Mouse (Mus musculus) liver, postnatal 0 days (tissue): ENCODE measurements around the gene Rbm20. TPM values are rescaled to one million over a fixed set of nuclear protein-coding genes. Genes with fewer than 3 reads are reported as not detected.
A peak's percentile ranks its signal among the peaks of the same experiment; 100 is the strongest.

Experiments used
- ATAC-seq: fragments of 200-750 bp; cut with Nextera tagmentation; 2 replicates; pipeline ENCODE4 v1.8.0; 2017; ENCODE audit warnings: mild to moderate bottlenecking, moderate library complexity
- DNase-seq: peaks from one replicate; pipeline ENCODE4 v3.0.0-alpha.2; 2016
- H3K27ac ChIP-seq: fragments of 300-500 bp; sonication (generic); 2 replicates; pipeline ENCODE4 v1.5.1; 2014; ENCODE audit warnings: antibody characterized with exemption, moderate library complexity, mild to moderate bottlenecking, low read depth
- H3K27me3 ChIP-seq: fragments of 300-500 bp; sonication (generic); 2 replicates; pipeline ENCODE4 v1.6.1; 2014; ENCODE audit warnings: low read length, control low read depth, mixed read lengths; ENCODE audit not compliant: insufficient read depth
- H3K36me3 ChIP-seq: fragments of 300-500 bp; sonication (generic); replicated peaks from 2 replicates; pipeline ENCODE4 v1.6.1; 2014; ENCODE audit warnings: mild to moderate bottlenecking, control low read depth, low read length, moderate library complexity, mixed read lengths; ENCODE audit not compliant: insufficient read depth
- H3K4me1 ChIP-seq: fragments of 300-500 bp; sonication (generic); 2 replicates; pipeline ENCODE4 v1.6.1; 2014; ENCODE audit warnings: antibody characterized with exemption, mild to moderate bottlenecking, control low read depth; ENCODE audit not compliant: insufficient read depth
- H3K4me2 ChIP-seq: fragments of 300-500 bp; sonication (generic); 2 replicates; pipeline ENCODE4 v1.6.1; 2014; ENCODE audit warnings: low read depth, mild to moderate bottlenecking, low read length, moderate library complexity, mixed read lengths
- H3K4me3 ChIP-seq: fragments of 300-500 bp; sonication (generic); 2 replicates; pipeline ENCODE4 v1.5.1; 2014; ENCODE audit warnings: low read depth, low read length
- H3K9ac ChIP-seq: fragments of 300-500 bp; sonication (generic); replicated peaks from 2 replicates; pipeline ENCODE4 v1.6.1; 2014; ENCODE audit warnings: mild to moderate bottlenecking, moderate library complexity
- H3K9me3 ChIP-seq: fragments of 300-500 bp; sonication (generic); 2 replicates; pipeline ENCODE4 v1.6.1; 2016; ENCODE audit warnings: mild to moderate bottlenecking, control low read depth, low read length, mixed read lengths
- CTCF ChIP-seq: sonication (generic); IDR thresholded peaks from 2 replicates; pipeline ENCODE4 v1.5.1; 2016; ENCODE audit warnings: antibody characterized with exemption, low read depth
- EP300 ChIP-seq: IDR thresholded peaks from 2 replicates; pipeline ENCODE4 v1.6.1; 2016; ENCODE audit warnings: antibody characterized with exemption, low read depth, mild to moderate bottlenecking
- WGBS: fragments of 180-500 bp; shearing (Covaris S2); extraction: QIAGEN DNeasy Blood & Tissue Kit; methylation state at CpG from one replicate; pipeline ENCODE4 v1.1.7; 2014; ENCODE audit not compliant: insufficient replicate concordance; 5-methylcytosine and 5-hydroxymethylcytosine counted together
- polyA plus RNA-seq: library from polyadenylated mRNA; unstranded; fragments of >200 nt; fragmentation: Nextera tagmentation; extraction: Ambion mirVana; gene quantifications from 2 replicates; pipeline ENCODE4 v1.2.1, GENCODE M21; 2015

Rbm20 gene
- polyA plus RNA-seq, 1 experiment from 2014 or later, result 0.16 TPM

DNA sequence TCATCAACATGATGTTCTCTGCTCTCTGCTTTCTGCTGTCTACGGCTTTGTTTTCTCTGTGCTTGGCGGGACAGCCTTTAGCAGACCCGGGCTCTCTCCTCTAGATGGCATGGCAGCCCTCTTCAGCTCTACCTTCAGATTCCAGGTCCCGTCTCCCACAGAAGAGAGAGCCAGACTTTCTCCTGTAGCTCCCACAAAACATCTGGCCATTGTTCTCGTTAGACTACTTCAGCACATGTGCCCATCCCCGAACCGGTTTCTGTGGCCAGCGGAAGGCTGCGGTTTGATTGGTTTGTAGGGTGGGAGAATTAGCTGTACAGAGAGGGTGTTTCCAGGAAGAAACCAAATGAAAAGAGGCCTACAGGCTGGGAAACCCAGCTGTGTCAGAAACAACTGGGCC, 161.7 kb downstream of the Rbm20 start:
- no peak overlapping the region for H3K4me3 ChIP-seq
- no peaks in the 10 kb centered on the region for H3K4me1 ChIP-seq
- 57% methylated on average over 9 of the region's 9 CpGs for WGBS
- H3K4me2 ChIP-seq, result no peak overlapping the region
- peak; percentile 27 for TF ChIP-seq CTCF
- no peak for TF ChIP-seq EP300
- ATAC-seq, result no peak
- H3K9ac ChIP-seq, result no peak overlapping the region
- no peaks in the 10 kb centered on the region for H3K36me3 ChIP-seq
- H3K27ac ChIP-seq, result no peak overlapping the region
- H3K27me3 ChIP-seq, result no peaks in the 10 kb centered on the region
- H3K9me3 ChIP-seq, result no peaks in the 10 kb centered on the region
- no peak for DNase-seq

DNA sequence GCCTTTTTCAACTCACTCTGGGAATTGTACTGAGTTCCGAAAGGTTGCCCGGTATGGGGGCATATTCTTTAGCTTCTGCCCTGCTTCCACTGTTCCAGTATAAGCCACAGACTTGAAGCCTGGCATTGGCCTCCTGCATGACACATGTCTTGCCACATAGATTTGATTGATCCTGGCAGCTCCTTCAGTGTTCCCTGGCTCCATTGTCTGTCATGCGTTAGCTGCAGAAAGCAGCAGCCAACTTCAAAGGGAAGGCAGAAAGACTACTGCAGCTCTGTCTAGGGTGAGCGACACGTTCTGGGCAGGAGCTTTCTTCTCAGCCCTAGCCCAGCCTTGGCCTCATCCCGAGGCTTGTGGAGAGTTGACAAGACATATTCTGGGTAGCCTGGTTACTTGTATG, 162.7 kb downstream of the Rbm20 start:
- Histone ChIP-seq H3K27ac (no peak overlapping the region), H3K4me3 (no peak overlapping the region), H3K27me3 (no peaks in the 10 kb centered on the region), H3K4me1 (no peaks in the 10 kb centered on the region), H3K9me3 (no peaks in the 10 kb centered on the region), H3K36me3 (no peaks in the 10 kb centered on the region), H3K4me2 (no peak overlapping the region), H3K9ac (no peak overlapping the region)
- DNase-seq (no peak), ATAC-seq (no peak)
- TF ChIP-seq CTCF (no peak), EP300 (no peak)
- 77% methylated on average over 6 of the region's 6 CpGs for WGBS

- H3K9me3 ChIP-seq, result no peaks in the 10 kb centered on the region
- H3K27me3 ChIP-seq, result no peaks in the 10 kb centered on the region
- H3K4me2 ChIP-seq, result no peak overlapping the region
- ATAC-seq, result no peak
- TF ChIP-seq EP300, result no peak
- peak; percentile 82 for TF ChIP-seq CTCF
- H3K4me3 ChIP-seq, result no peak overlapping the region
- 65% methylated on average over 8 of the region's 8 CpGs for WGBS
- H3K36me3 ChIP-seq, result no peaks in the 10 kb centered on the region
- H3K4me1 ChIP-seq, result no peaks in the 10 kb centered on the region
- no peak overlapping the region for H3K27ac ChIP-seq
- peak; percentile 72 for DNase-seq
- H3K9ac ChIP-seq, result no peak overlapping the region
These were observed 164.8 kb downstream of the Rbm20 start for GRCm38 (mm10) chr19:53841915-53842314.

- DNase-seq (no peak), ATAC-seq (no peak)
- Histone ChIP-seq H3K4me1 (no peaks in the 10 kb centered on the region), H3K4me3 (no peak overlapping the region), H3K27me3 (no peaks in the 10 kb centered on the region), H3K27ac (no peak overlapping the region), H3K4me2 (no peak overlapping the region), H3K9me3 (no peaks in the 10 kb centered on the region), H3K9ac (no peak overlapping the region), H3K36me3 (no peaks in the 10 kb centered on the region)
- no peak for TF ChIP-seq EP300
- no peak for TF ChIP-seq CTCF
- WGBS, result 89% methylated on average over 8 of the region's 8 CpGs
These were observed 166.9 kb downstream of the Rbm20 start for GRCm38 (mm10) chr19:53843972-53844371.

GRCm38 (mm10) chr19:53848272-53848995, 171.3 kb downstream of the Rbm20 start:
- no peak overlapping the region for H3K27ac ChIP-seq

DNA sequence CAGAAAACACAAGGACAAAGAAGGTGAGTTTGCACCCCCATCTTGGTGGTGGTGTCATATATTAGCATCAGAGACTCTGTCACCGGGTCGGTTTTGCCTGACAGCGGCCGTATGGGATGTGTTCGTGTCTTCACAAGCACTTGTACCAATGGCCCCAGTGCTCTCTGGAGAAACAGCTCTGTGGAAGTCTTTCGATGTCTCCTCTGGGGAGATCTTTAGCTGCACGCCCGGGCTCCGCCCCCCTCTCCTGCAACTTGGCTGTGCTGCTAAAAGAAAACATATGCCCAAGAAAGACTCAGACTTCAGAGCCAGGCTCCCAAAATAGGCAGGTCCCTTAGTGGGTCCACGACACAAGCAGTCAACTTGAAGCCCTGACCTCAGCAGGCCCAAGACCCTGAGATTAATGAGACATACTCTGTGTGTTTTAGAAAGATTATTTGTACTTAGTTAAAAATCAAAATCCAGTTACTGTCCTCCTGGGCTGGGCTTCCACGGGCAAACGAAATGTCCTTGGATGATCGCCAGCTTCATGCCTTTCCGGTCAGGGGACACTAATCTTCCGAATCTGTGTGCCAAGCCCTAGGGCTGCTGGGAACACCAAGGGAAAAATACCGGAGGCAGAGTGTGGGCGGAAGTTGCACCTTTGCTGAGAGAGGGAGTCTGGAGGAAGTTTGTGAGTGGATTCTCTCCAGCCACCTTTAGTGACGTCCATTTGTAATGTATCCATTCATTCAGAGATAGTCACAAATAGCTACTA, 173.2 kb downstream of the Rbm20 start:
- peak overlapping the region; percentile 78 for H3K27ac ChIP-seq
- peak; percentile 86 for ATAC-seq
- H3K4me2 ChIP-seq, result 0 out of 2 replicates have a peak overlapping the region, but pooled peaks have one; percentile 15
- no peak overlapping the region for H3K9ac ChIP-seq
- 63% methylated on average over 18 of the region's 18 CpGs for WGBS
- DNase-seq, result peak; percentile 74
- H3K4me3 ChIP-seq, result no peak overlapping the region
- H3K27me3 ChIP-seq, result no peaks in the 10 kb centered on the region
- H3K9me3 ChIP-seq, result no peaks in the 10 kb centered on the region
- H3K36me3 ChIP-seq, result no peaks in the 10 kb centered on the region
- H3K4me1 ChIP-seq, result peaks cover 14% of the 10 kb centered on the region
- TF ChIP-seq EP300 (peak; percentile 5; the same call in 1 of the 2 replicates), CTCF (no peak)

More at GRCm38 (mm10) chr19:53848272-53848995, 171.3 kb downstream of the Rbm20 start:
- DNase-seq (no peak), ATAC-seq (no peak)
- Histone ChIP-seq H3K36me3 (no peaks in the 10 kb centered on the region), H3K9me3 (no peaks in the 10 kb centered on the region), H3K9ac (no peak overlapping the region), H3K4me2 (no peak overlapping the region), H3K4me3 (no peak overlapping the region), H3K27me3 (no peaks in the 10 kb centered on the region), H3K4me1 (peaks cover 14% of the 10 kb centered on the region)
- WGBS, result 72% methylated on average over 10 of the region's 10 CpGs
- TF ChIP-seq CTCF (no peak), EP300 (0 out of 2 replicates have a peak, but pooled peaks have one; percentile 13)
